Mouse (Mus musculus) liver, embryonic 15.5 days (tissue): ENCODE measurements around the gene Catsperz. TPM values are rescaled to one million over a fixed set of nuclear protein-coding genes. Genes with fewer than 3 reads are reported as not detected.

ENCODE experiments used
- ATAC-seq: fragments of 200-750 bp; cut with Nextera tagmentation; 2 replicates; pipeline ENCODE4 v1.8.0; 2017; ENCODE audit warnings: moderate number of reproducible peaks, mild to moderate bottlenecking, moderate library complexity; ENCODE audit not compliant: insufficient read depth
- H3K27ac ChIP-seq: fragments of 300-500 bp; sonication (generic); replicated peaks from 2 replicates; pipeline ENCODE4 v1.5.1; 2015; ENCODE audit warnings: mild to moderate bottlenecking, inconsistent platforms
- H3K27me3 ChIP-seq: fragments of 300-500 bp; sonication (generic); 2 replicates; pipeline ENCODE4 v1.6.1; 2015; ENCODE audit warnings: mild to moderate bottlenecking, inconsistent platforms
- H3K36me3 ChIP-seq: fragments of 300-500 bp; sonication (generic); replicated peaks from 2 replicates; pipeline ENCODE4 v1.6.1; 2015; ENCODE audit warnings: moderate library complexity, mild to moderate bottlenecking, inconsistent platforms
- H3K4me1 ChIP-seq: fragments of 300-500 bp; sonication (generic); replicated peaks from 2 replicates; pipeline ENCODE4 v1.6.1; 2015; ENCODE audit warnings: inconsistent platforms
- H3K4me2 ChIP-seq: fragments of 300-500 bp; sonication (generic); 2 replicates; pipeline ENCODE4 v1.6.1; 2015; ENCODE audit warnings: moderate library complexity, mild to moderate bottlenecking, inconsistent platforms
- H3K4me3 ChIP-seq: fragments of 300-500 bp; sonication (generic); replicated peaks from 2 replicates; pipeline ENCODE4 v1.5.1; 2015; ENCODE audit warnings: mild to moderate bottlenecking, inconsistent platforms
- H3K9ac ChIP-seq: fragments of 300-500 bp; sonication (generic); 2 replicates; pipeline ENCODE4 v1.6.1; 2015; ENCODE audit warnings: moderate library complexity, mild to moderate bottlenecking, inconsistent platforms
- H3K9me3 ChIP-seq: fragments of 300-500 bp; sonication (generic); replicated peaks from 2 replicates; pipeline ENCODE4 v1.6.1; 2016; ENCODE audit warnings: inconsistent platforms
- WGBS: fragments of 180-500 bp; shearing (Covaris S2); methylation state at CpG from one replicate; pipeline ENCODE4 v1.1.7; 2015; ENCODE audit warnings: mixed read lengths; ENCODE audit not compliant: insufficient replicate concordance; 5-methylcytosine and 5-hydroxymethylcytosine counted together
- polyA plus RNA-seq: library from polyadenylated mRNA; unstranded; fragments of >200 nt; fragmentation: Nextera tagmentation; extraction: Ambion mirVana; gene quantifications from 2 replicates; pipeline ENCODE4 v1.2.1, GENCODE M21; 2015

Catsperz gene
- polyA plus RNA-seq = 0.24 and 0.59 TPM in 2 replicates

DNA sequence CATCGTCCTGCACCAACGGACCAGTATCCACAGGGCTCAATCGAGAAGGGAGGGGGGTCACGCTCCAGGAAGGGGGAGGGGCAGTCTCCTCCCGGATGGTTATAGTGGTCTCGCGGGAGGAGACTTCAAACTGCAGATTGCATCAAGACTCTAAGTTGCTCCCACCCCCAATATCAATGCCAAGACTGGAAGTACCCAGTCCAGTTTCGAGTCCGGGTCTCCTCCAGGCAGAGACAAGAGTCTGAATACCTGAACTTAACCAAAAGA lies at the start of gene Catsperz:
Gene Catsperz, minus strand, starts transcription at position 74 of the 267 bp plus-strand sequence.
- peaks cover 54% of the 10 kb centered on the region for H3K4me1 ChIP-seq
- peaks cover 78% of the 10 kb centered on the region for H3K27me3 ChIP-seq
- no peak within 1 kb of the TSS for H3K9ac ChIP-seq

DNA sequence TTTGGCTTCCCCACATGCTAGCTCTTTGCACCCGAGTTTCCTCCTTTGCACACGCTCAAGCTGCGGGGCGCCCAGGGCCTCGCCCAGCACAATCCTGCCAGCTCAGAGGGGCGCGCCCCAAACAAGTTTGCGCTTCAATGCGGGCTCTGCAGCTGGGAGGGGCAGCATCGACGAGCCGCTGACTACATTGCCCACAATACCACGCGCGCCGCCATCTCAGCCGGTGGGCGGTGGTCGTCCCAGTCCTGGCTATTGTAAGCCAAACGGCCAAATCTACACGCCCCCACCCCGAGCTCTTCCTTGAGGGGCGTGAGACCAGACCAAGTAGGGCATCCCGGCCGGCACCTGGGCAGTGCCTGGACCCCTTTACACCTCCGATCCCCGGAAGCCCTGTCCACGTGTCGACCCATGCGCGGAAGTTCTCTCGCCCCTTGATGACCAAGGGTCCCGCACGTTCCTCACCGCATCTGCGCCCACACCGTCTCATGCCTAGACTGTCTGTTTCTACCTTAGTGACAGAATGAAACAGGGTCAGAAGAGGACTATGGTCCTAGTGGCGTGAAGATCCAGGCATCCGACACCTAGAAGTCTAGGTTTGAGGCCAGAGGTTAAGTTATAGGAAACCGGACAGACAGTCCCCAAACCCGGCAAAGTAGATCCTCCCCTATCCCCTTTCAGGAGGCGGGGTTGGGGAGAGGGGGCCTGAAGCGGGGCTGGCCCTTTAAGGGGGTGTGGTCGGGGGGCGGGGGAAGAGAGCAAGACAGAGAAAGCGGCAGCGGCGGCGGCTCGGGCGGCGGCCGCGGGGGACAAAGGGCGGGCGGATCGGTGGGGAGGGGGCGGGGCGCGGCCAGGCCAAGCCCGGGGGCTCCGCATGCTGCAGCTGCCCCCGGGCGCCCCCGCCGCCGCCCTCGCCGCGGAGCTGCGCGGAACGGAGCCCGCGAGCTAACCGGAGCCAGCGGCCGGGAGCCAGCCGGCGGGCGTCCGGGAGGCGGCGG lies 49.3 kb upstream of the Catsperz start, which contains the start of gene Ppp1r14b:
Gene Ppp1r14b, plus strand, starts transcription at position 758 of the 995 bp plus-strand sequence.
- WGBS = under 1% methylated on average over 79 of the region's 84 CpGs
- peak; percentile 60 for ATAC-seq
- H3K27me3 ChIP-seq = peaks cover 2% of the 10 kb centered on the region
- peak within 1 kb of the TSS; percentile 69 for H3K4me3 ChIP-seq
- H3K9me3 ChIP-seq = no peaks in the 10 kb centered on the region
- H3K27ac ChIP-seq = peak within 1 kb of the TSS; percentile 76
- peaks cover 19% of the 10 kb centered on the region for H3K36me3 ChIP-seq
- H3K9ac ChIP-seq = peak within 1 kb of the TSS; percentile 56
- H3K4me2 ChIP-seq = peak within 1 kb of the TSS; percentile 90
- peaks cover 88% of the 10 kb centered on the region for H3K4me1 ChIP-seq

More for the DNA sequence above, at the start of gene Catsperz:
- ATAC-seq = no peak
- no peaks in the 10 kb centered on the region for H3K36me3 ChIP-seq
- H3K4me3 ChIP-seq = peak within 1 kb of the TSS; percentile 10; the same call in 1 of the 2 replicates
- H3K9me3 ChIP-seq = no peaks in the 10 kb centered on the region
- peak within 1 kb of the TSS; percentile 46 for H3K4me2 ChIP-seq
- WGBS = 3% methylated on average over 9 of the region's 9 CpGs
- no peak within 1 kb of the TSS for H3K27ac ChIP-seq

DNA sequence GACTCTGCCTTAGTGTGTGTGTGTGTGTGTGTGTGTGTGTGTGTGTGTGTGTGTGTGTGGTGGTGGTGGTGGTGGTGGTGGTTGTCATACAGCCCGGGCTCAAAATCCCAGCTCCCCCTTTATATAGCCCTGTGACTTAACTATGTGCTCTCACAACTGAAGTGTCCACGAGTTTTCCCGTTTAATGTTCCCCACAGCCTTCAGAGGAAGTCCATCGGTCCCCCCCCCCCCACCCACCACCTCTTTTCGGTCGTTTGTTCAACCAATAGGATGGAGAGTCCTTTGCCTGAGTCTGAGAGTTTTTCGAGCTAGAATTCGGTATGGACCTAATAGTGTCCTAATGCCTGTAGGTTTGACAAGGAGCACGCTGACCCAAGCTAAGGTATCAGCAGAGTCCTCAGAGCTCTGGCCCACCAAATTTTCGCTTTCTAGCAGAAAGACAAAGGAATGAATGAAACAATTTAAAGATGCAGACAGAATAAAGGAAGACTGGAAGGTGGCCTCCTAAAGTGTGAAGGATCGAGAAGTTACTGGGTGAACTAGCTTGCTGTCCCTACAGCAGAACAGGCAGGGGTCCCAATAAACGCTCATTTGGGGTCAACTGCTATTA lies 48.5 kb upstream of the Catsperz start:
- H3K9ac ChIP-seq = peak overlapping the region; percentile 56; the same call in 1 of the 2 replicates
- ATAC-seq = no peak
- 24% methylated on average over 12 of the region's 12 CpGs for WGBS
- H3K9me3 ChIP-seq = no peaks in the 10 kb centered on the region
- H3K27ac ChIP-seq = peak overlapping the region; percentile 42
- peaks cover 11% of the 10 kb centered on the region for H3K27me3 ChIP-seq
- H3K4me2 ChIP-seq = peak overlapping the region; percentile 90
- peaks cover 19% of the 10 kb centered on the region for H3K36me3 ChIP-seq
- H3K4me3 ChIP-seq = peak overlapping the region; percentile 69
- H3K4me1 ChIP-seq = peaks cover 88% of the 10 kb centered on the region

DNA sequence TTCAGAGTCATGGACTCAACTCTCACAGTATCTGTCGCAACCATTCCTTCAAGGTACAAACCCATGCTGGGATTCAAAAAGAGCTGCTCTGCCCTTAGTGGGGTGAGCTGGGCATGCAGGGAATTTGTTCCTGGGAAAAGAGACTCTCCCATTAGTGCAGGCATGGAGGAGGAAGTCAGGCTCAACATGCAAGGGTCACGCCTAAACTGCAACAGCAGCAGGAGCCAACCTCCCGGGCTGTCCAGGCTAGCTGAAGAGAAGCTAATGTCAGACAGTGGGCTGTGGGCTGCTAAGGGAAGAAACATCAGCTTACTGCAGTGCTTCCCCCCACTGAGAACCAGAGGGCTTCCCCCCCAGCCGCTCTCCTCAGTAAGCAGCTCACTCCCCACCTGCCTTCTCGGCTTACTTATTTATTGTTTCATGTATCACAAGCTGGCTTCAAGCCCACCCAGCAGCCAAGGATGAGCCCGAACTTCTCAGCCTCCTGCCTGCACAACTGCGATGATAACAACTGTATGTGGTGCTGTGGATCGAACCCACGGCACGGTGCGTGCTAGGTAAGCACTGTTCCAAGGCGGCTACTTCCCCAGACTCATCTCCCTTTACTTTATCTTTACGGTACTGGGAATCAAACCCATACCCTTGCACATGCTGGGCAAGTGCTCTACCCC lies 47.2 kb upstream of the Catsperz start:
- ATAC-seq = no peak
- H3K36me3 ChIP-seq = peaks cover 6% of the 10 kb centered on the region
- H3K9ac ChIP-seq = no peak overlapping the region
- H3K4me2 ChIP-seq = no peak overlapping the region
- no peak overlapping the region for H3K4me3 ChIP-seq
- peaks cover 88% of the 10 kb centered on the region for H3K4me1 ChIP-seq
- peaks cover 22% of the 10 kb centered on the region for H3K27me3 ChIP-seq
- 74% methylated on average over 13 of the region's 13 CpGs for WGBS
- no peaks in the 10 kb centered on the region for H3K9me3 ChIP-seq
- H3K27ac ChIP-seq = no peak overlapping the region

DNA sequence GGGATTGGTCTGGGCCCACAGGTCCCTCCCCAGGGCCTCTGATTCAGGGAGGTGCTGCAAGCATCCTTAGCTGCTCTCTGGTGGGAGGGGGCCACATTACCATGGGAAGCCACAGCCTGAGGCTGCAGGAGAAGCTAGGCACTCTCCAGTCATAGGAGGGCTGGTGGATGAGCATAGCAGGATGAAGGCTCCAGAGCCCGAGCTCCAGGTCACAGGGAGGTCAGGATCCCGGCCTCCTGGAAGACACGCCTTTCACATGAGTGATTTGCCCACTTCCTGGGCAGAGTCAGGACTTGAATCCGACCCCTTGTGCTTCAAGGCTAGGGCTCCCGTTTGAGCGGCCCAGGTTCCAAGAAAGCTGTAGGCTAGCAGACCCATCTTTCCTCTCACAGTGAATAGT lies 46.5 kb upstream of the Catsperz start:
- Histone ChIP-seq H3K27me3 (peaks cover 22% of the 10 kb centered on the region), H3K27ac (no peak overlapping the region), H3K36me3 (0 out of 2 replicates have a peak, but pooled peaks cover 1% of the 10 kb centered on the region), H3K4me1 (peaks cover 90% of the 10 kb centered on the region), H3K9ac (no peak overlapping the region), H3K4me2 (no peak overlapping the region), H3K4me3 (no peak overlapping the region), H3K9me3 (no peaks in the 10 kb centered on the region)
- 69% methylated on average over 6 of the region's 6 CpGs for WGBS
- no peak for ATAC-seq

DNA sequence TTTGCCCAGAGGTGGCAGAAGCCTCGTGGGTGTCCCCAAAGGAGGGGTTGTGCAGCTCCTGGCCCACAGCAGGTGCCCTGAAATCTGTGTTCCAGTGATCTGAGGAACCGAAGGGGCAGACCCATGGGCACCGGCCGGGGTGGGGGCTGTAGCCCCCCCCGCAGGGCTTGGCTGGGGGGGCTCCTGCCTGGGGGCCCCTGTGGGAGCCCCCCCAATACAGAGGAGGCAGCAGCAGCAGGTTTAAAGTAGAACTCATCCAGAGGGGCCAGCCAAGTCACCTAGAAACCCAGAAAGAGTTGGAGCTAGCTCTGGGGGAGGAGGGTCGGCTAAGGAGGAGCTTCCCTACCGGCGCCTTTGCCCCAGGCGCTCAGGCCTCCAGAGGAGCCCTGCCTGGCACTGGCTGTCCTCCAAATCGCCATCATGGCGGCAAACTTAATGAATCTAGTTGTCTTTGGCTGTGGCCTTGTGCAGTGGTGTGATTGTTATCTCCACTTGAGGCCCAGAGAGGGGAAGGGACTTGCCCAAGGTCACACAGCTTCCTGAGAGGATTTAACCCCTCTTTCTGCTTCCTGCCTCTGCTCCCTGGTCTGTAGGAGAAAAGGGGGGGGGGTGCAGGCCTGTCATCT lies 45.4 kb upstream of the Catsperz start:
- H3K4me1 ChIP-seq = peaks cover 79% of the 10 kb centered on the region

DNA sequence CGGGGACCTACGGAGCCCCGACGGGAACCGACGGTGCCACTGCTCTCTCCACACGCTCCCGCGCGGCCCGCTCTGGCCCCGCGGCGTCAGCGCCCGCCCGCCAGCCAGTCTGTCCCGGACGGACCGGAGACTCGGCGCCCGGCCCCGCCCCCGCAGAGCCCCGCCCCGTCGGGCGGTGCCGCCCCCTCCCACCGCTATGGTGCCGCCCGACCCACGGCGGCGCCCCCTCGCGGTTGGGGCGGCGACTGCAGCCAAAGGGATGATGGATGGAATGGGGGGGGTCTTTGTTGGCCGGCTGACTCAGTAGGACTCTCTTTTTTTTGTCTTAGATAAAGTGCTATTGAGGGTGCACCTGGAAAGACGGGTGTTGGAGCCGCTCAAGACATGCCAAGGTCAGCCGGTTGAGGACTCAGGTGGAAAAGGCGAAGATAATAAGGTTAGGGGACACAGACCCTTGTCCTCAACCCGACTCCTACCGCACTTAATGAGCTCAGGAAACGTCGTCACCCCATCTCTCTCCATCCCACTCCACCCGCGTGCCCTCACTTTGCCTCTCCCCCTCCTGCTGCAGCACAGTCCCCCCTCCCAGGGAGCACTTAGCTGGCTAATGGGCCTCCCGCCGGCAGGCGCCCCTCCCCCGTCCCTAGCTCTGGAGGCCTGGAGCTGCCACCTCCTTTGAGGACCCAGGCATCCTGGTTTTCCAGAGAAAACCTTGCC lies 44.6 kb upstream of the Catsperz start:
- peak; percentile 65 for ATAC-seq
- Histone ChIP-seq H3K27me3 (peaks cover 22% of the 10 kb centered on the region), H3K4me1 (peaks cover 75% of the 10 kb centered on the region), H3K4me3 (peak overlapping the region; percentile 66), H3K36me3 (peaks cover 10% of the 10 kb centered on the region; the same call in 1 of the 2 replicates), H3K27ac (0 out of 2 replicates have a peak overlapping the region, but pooled peaks have one; percentile 24), H3K9me3 (no peaks in the 10 kb centered on the region), H3K9ac (peak overlapping the region; percentile 75), H3K4me2 (peak overlapping the region; percentile 97)
- WGBS = 2% methylated on average over 55 of the region's 55 CpGs

More for the DNA sequence above, 45.4 kb upstream of the Catsperz start:
- Histone ChIP-seq H3K4me3 (peak overlapping the region; percentile 66), H3K27ac (peak overlapping the region; percentile 29; the same call in 1 of the 2 replicates), H3K4me2 (peak overlapping the region; percentile 97), H3K9ac (peak overlapping the region; percentile 75), H3K9me3 (no peaks in the 10 kb centered on the region), H3K36me3 (peaks cover 4% of the 10 kb centered on the region; the same call in 1 of the 2 replicates), H3K27me3 (peaks cover 22% of the 10 kb centered on the region)
- WGBS = 23% methylated on average over 11 of the region's 11 CpGs
- no peak for ATAC-seq

DNA sequence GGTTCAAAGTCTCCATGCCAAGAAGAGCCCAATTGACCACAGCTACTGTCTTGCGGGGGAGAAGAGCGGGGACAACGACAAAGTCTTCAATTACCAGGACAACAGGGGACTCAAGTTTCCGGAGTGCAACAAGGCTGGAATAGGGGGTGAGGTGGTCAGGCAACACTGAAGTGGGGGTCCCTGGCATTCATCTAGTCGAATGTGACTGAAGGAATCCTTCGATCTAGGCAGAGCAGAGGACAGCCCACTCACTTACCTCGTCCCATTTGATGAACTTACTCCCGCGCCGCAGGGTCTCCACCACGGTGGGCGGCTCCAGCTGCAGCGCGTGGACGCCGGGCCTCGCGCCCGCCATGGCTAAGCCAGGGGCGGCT lies 44.1 kb upstream of the Catsperz start:
- H3K36me3 ChIP-seq = peaks cover 15% of the 10 kb centered on the region; the same call in 1 of the 2 replicates
- peaks cover 22% of the 10 kb centered on the region for H3K27me3 ChIP-seq
- H3K4me1 ChIP-seq = peaks cover 70% of the 10 kb centered on the region
- peak overlapping the region; percentile 66 for H3K4me3 ChIP-seq
- H3K27ac ChIP-seq = 0 out of 2 replicates have a peak overlapping the region, but pooled peaks have one; percentile 24
- H3K9me3 ChIP-seq = no peaks in the 10 kb centered on the region
- H3K4me2 ChIP-seq = peak overlapping the region; percentile 97
- no peak for ATAC-seq
- peak overlapping the region; percentile 75 for H3K9ac ChIP-seq
- under 1% methylated on average over 20 of the region's 20 CpGs for WGBS

DNA sequence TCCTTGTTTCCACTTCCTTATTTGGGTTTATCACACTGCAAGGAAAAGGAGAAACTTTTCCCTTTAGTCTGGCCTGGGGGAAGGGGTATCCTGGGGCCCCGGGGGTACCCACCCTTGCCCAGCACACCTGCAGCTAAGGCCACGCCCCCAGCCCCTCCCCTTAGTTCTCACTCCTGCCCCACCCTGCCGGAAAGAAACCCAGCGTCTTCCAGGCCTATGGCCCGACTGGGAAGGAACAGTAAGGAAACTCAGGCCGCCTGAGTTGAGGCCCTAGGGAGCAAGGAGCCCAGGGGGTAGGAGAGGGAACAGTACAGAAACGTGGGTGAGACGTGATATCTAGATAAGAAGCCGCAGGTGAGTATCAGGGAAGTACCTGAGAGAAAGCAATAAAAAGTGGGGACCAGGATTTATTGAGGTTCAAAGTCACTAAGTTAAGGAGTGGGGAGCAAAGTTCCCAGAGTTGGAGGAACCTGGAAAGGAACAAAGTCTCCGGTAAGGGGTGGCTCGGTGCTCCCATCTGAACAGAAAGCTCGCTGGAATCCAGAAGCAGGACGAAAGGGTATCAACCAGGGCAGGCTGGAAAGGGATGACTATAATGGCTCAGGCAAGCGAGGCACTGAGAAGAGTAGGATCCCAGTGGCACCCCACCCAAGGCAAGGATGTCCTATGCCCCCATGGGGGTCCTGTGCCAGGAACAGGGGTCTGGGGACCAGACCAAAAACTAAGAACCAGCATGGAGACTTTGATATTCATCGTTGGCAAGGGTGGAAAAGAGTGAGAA lies 43.5 kb upstream of the Catsperz start:
- Histone ChIP-seq H3K4me2 (peak overlapping the region; percentile 97), H3K4me1 (peaks cover 66% of the 10 kb centered on the region), H3K4me3 (peak overlapping the region; percentile 66), H3K27me3 (peaks cover 22% of the 10 kb centered on the region), H3K36me3 (peaks cover 17% of the 10 kb centered on the region; the same call in 1 of the 2 replicates), H3K9me3 (no peaks in the 10 kb centered on the region), H3K27ac (no peak overlapping the region), H3K9ac (peak overlapping the region; percentile 75)
- 7% methylated on average over 15 of the region's 15 CpGs for WGBS
- ATAC-seq = no peak
